9 mouse cellular contexts compared by ENCODE assay signal in the genomic region with DNA sequence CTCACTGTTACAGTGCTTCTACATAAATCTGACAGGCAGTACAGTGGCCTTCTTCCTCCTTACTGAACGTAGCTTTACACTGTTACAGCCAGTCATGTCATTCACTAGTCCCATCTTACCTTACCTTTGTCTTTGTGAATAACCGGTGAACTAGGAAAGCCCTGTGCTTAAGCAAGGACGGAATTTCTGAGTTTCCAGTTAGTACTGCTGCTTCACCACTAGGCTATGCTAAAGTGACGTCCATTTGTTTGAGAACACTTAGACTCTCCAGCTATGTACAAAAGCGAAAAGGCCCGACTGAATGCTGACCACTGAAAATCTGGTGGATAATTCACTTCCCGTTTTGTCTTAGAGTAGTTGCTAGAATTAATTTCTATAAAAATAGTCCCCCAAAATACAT.
DNase-seq lines count a peak whose midpoint lies in the region; ATAC-seq and TF ChIP-seq lines count a peak whose summit lies in the region.
"Had no signal": no experiment of that assay in that cellular context is flagged by ENCODE, and none has a peak within 500 bp of the region (broad histone marks: within the 10 kb centered on the region; RNA-seq: fewer than 3 reads in every experiment).

No protein-coding gene starts in this region.

- H3K36me3 ChIP-seq in heart, embryonic 10.5 days: no peaks in the 10 kb centered on the region
- H3K36me3 ChIP-seq in ES-Bruce4 (ENCODE audit: control insufficient read depth, insufficient read depth, low read length, poor library complexity, severe bottlenecking): no peaks in the 10 kb centered on the region
- H3K36me3 ChIP-seq in midbrain, postnatal 0 days (ENCODE audit: insufficient read depth, low read length): no peaks in the 10 kb centered on the region

- H3K27ac ChIP-seq in heart, embryonic 10.5 days: no peak overlapping the region
- no peak overlapping the region for H3K27ac ChIP-seq in ES-Bruce4 (ENCODE audit: insufficient read depth, low read length)
- H3K27ac ChIP-seq in midbrain, postnatal 0 days (ENCODE audit: low read depth, low read length): no peak overlapping the region

- WGBS in heart, embryonic 10.5 days: 42% methylated on average over 7 of the region's 7 CpGs
- 23% methylated on average over 7 of the region's 7 CpGs for WGBS in midbrain, postnatal 0 days

- H3K9ac ChIP-seq in ES-Bruce4 (ENCODE audit: low read depth, poor library complexity, severe bottlenecking): no peak overlapping the region
- H3K9ac ChIP-seq in midbrain, postnatal 0 days (replicated peaks; ENCODE audit: low read length, poor library complexity, severe bottlenecking): no peak overlapping the region

- TF ChIP-seq EP300 in ES-Bruce4 (IDR thresholded peaks at IDR 0.05; ENCODE audit: insufficient read depth, low read depth, low read length): no peak

- no peaks in the 10 kb centered on the region for H3K4me1 ChIP-seq in heart, embryonic 10.5 days
- no peaks in the 10 kb centered on the region for H3K4me1 ChIP-seq in ES-Bruce4 (ENCODE audit: control insufficient read depth, insufficient read depth, low read length)
- H3K4me1 ChIP-seq in midbrain, postnatal 0 days (ENCODE audit: insufficient read depth, low read length): no peaks in the 10 kb centered on the region
- H3K4me1 ChIP-seq: megakaryocyte, embryonic 14.5 days had no signal

- TF ChIP-seq POLR2A in ES-Bruce4 (IDR thresholded peaks at IDR 0.05; ENCODE audit: insufficient read depth, low read length): no peak

- DNase-seq in heart, adult 18-20 months: peak; percentile 6 to 7
- no peak for DNase-seq in heart, embryonic 10.5 days (ENCODE audit: low spot score)
- DNase-seq in embryo, embryonic 11 days: peak; percentile 59
- peak; percentile 19 for DNase-seq in kidney, postnatal 14 days
- DNase-seq in midbrain, postnatal 0 days (ENCODE audit: low spot score): peak; percentile 83
- DNase-seq in adrenal gland, adult 8-10 months: no peak
- DNase-seq in ovary, postnatal 36 days (ENCODE audit: low spot score): no peak

- no peak overlapping the region for H3K4me3 ChIP-seq in heart, embryonic 10.5 days
- H3K4me3 ChIP-seq in ES-Bruce4 (ENCODE audit: low read depth, low read length): no peak overlapping the region
- no peak overlapping the region for H3K4me3 ChIP-seq in midbrain, postnatal 0 days (ENCODE audit: low read depth, low read length)
- H3K4me3 ChIP-seq: megakaryocyte, embryonic 14.5 days had no signal

- peak; percentile 88 for ATAC-seq in midbrain, postnatal 0 days (ENCODE audit: low FRiP score)

- H3K27me3 ChIP-seq in heart, embryonic 10.5 days (ENCODE audit: insufficient read depth, poor library complexity, severe bottlenecking): no peaks in the 10 kb centered on the region
- H3K27me3 ChIP-seq in ES-Bruce4 (ENCODE audit: control insufficient read depth, insufficient read depth, low read length, poor library complexity, severe bottlenecking): no peaks in the 10 kb centered on the region
- no peaks in the 10 kb centered on the region for H3K27me3 ChIP-seq in midbrain, postnatal 0 days (ENCODE audit: insufficient read depth, low read length)
- H3K27me3 ChIP-seq: megakaryocyte, embryonic 14.5 days had no signal

- no peak overlapping the region for H3K4me2 ChIP-seq in midbrain, postnatal 0 days (ENCODE audit: low read depth, low read length, poor library complexity, severe bottlenecking)

- TF ChIP-seq CTCF in ES-Bruce4 (IDR thresholded peaks at IDR 0.05; ENCODE audit: low read depth, low read length): peak; percentile 6
- TF ChIP-seq CTCF in midbrain, postnatal 0 days (IDR thresholded peaks at IDR 0.05): peak; percentile 96

- H3K9me3 ChIP-seq in heart, embryonic 10.5 days: no peaks in the 10 kb centered on the region
- no peaks in the 10 kb centered on the region for H3K9me3 ChIP-seq in ES-Bruce4 (replicated peaks; ENCODE audit: control insufficient read depth, insufficient read depth, low read length, poor library complexity, severe bottlenecking)
- no peaks in the 10 kb centered on the region for H3K9me3 ChIP-seq in midbrain, postnatal 0 days (ENCODE audit: low read length)

Comparison
In these comparisons a context has a peak if more than half of its experiments do, and no peak if none do; other contexts are left out.
1. DNase-seq: peak in heart, adult 18-20 months (2 of 2), embryo, embryonic 11 days (single experiment), kidney, postnatal 14 days (single experiment) and midbrain, postnatal 0 days (single experiment); none in heart, embryonic 10.5 days (single experiment), adrenal gland, adult 8-10 months (single experiment) and ovary, postnatal 36 days (single experiment).